Mouse (Mus musculus): Measurements from ENCODE around the gene Tmem151b. TPM values are rescaled to one million over a fixed set of nuclear protein-coding genes. Genes with fewer than 3 reads are reported as not detected.

Tmem151b gene
- polyA plus RNA-seq, 1 experiment: not detected

GRCm38 (mm10) chr17:45526571-45526970, 22.9 kb downstream of the Tmem151b start:
- H3K4me3 ChIP-seq (ENCODE audit: insufficient read depth, low read depth, low read length): no peak overlapping the region
- H3K27ac ChIP-seq (ENCODE audit: insufficient read depth, low read depth, low read length): no peak overlapping the region
- no peak for TF ChIP-seq CTCF (IDR thresholded peaks at IDR 0.05; ENCODE audit: insufficient read depth, low read depth, low read length)
- TF ChIP-seq POLR2A (IDR thresholded peaks at IDR 0.05; ENCODE audit: insufficient read depth, low read depth, low read length): no peak
- peaks cover 16% of the 10 kb centered on the region for H3K4me1 ChIP-seq (ENCODE audit: control insufficient read depth, insufficient read depth, low read length)
- 23% methylated on average over 5 of the region's 5 CpGs for WGBS

GRCm38 (mm10) chr17:45524961-45525360, 24.5 kb downstream of the Tmem151b start:
- no peak overlapping the region for H3K27ac ChIP-seq (ENCODE audit: insufficient read depth, low read depth, low read length)
- TF ChIP-seq POLR2A (IDR thresholded peaks at IDR 0.05; ENCODE audit: insufficient read depth, low read depth, low read length): no peak
- no peak for TF ChIP-seq CTCF (IDR thresholded peaks at IDR 0.05; ENCODE audit: insufficient read depth, low read depth, low read length)
- H3K4me3 ChIP-seq (ENCODE audit: insufficient read depth, low read depth, low read length): no peak overlapping the region
- peaks cover 11% of the 10 kb centered on the region for H3K4me1 ChIP-seq (ENCODE audit: control insufficient read depth, insufficient read depth, low read length)
- 86% methylated on average over 4 of the region's 4 CpGs for WGBS

GRCm38 (mm10) chr17:45523263-45523662, 26.2 kb downstream of the Tmem151b start, which contains the start of gene Tcte1:
Gene Tcte1 (plus strand): TSS chr17:45523434.
- H3K27ac ChIP-seq (ENCODE audit: insufficient read depth, low read depth, low read length): no peak within 1 kb of the TSS
- peak within 1 kb of the TSS; percentile 10 for H3K4me3 ChIP-seq (ENCODE audit: insufficient read depth, low read depth, low read length)
- WGBS: 2% methylated on average over 21 of the region's 21 CpGs

GRCm38 (mm10) chr17:45520136-45520535, 29.3 kb downstream of the Tmem151b start:
- Histone ChIP-seq H3K4me3 (ENCODE audit: insufficient read depth, low read depth, low read length) (no peak overlapping the region), H3K27ac (ENCODE audit: insufficient read depth, low read depth, low read length) (no peak overlapping the region), H3K4me1 (ENCODE audit: control insufficient read depth, insufficient read depth, low read length) (peaks cover 14% of the 10 kb centered on the region)
- 86% methylated on average over 11 of the region's 11 CpGs for WGBS
- TF ChIP-seq POLR2A (IDR thresholded peaks at IDR 0.05; ENCODE audit: insufficient read depth, low read depth, low read length): no peak
- no peak for TF ChIP-seq CTCF (IDR thresholded peaks at IDR 0.05; ENCODE audit: insufficient read depth, low read depth, low read length)

More at GRCm38 (mm10) chr17:45523263-45523662, 26.2 kb downstream of the Tmem151b start, which contains the start of gene Tcte1:
- no peak for TF ChIP-seq CTCF (IDR thresholded peaks at IDR 0.05; ENCODE audit: insufficient read depth, low read depth, low read length)
- no peak for TF ChIP-seq POLR2A (IDR thresholded peaks at IDR 0.05; ENCODE audit: insufficient read depth, low read depth, low read length)
- peaks cover 11% of the 10 kb centered on the region for H3K4me1 ChIP-seq (ENCODE audit: control insufficient read depth, insufficient read depth, low read length)

GRCm38 (mm10) chr17:45518766-45519475, 30.6 kb downstream of the Tmem151b start:
- 83% methylated on average over 12 of the region's 12 CpGs for WGBS
- H3K4me1 ChIP-seq (ENCODE audit: control insufficient read depth, insufficient read depth, low read length): peaks cover 14% of the 10 kb centered on the region
- no peak for TF ChIP-seq POLR2A (IDR thresholded peaks at IDR 0.05; ENCODE audit: insufficient read depth, low read depth, low read length)
- TF ChIP-seq CTCF (IDR thresholded peaks at IDR 0.05; ENCODE audit: insufficient read depth, low read depth, low read length): no peak
- no peak overlapping the region for H3K4me3 ChIP-seq (ENCODE audit: insufficient read depth, low read depth, low read length)
- no peak overlapping the region for H3K27ac ChIP-seq (ENCODE audit: insufficient read depth, low read depth, low read length)

GRCm38 (mm10) chr17:45517549-45518215, 31.8 kb downstream of the Tmem151b start:
- 92% methylated on average over 28 of the region's 28 CpGs for WGBS
- Histone ChIP-seq H3K27ac (ENCODE audit: insufficient read depth, low read depth, low read length) (no peak overlapping the region), H3K4me3 (ENCODE audit: insufficient read depth, low read depth, low read length) (no peak overlapping the region), H3K4me1 (ENCODE audit: control insufficient read depth, insufficient read depth, low read length) (peaks cover 7% of the 10 kb centered on the region)
- TF ChIP-seq POLR2A (IDR thresholded peaks at IDR 0.05; ENCODE audit: insufficient read depth, low read depth, low read length) (no peak), CTCF (IDR thresholded peaks at IDR 0.05; ENCODE audit: insufficient read depth, low read depth, low read length) (no peak)

- peaks cover 3% of the 10 kb centered on the region for H3K4me1 ChIP-seq (ENCODE audit: control insufficient read depth, insufficient read depth, low read length)
- TF ChIP-seq POLR2A (IDR thresholded peaks at IDR 0.05; ENCODE audit: insufficient read depth, low read depth, low read length): no peak
- no peak for TF ChIP-seq CTCF (IDR thresholded peaks at IDR 0.05; ENCODE audit: insufficient read depth, low read depth, low read length)
- H3K4me3 ChIP-seq (ENCODE audit: insufficient read depth, low read depth, low read length): no peak overlapping the region
- no peak overlapping the region for H3K27ac ChIP-seq (ENCODE audit: insufficient read depth, low read depth, low read length)
- WGBS: 92% methylated on average over 21 of the region's 21 CpGs
Observed at GRCm38 (mm10) chr17:45517135-45517534, 32.3 kb downstream of the Tmem151b start.

- TF ChIP-seq CTCF (IDR thresholded peaks at IDR 0.05; ENCODE audit: insufficient read depth, low read depth, low read length) (no peak), POLR2A (IDR thresholded peaks at IDR 0.05; ENCODE audit: insufficient read depth, low read depth, low read length) (no peak)
- 41% methylated on average over 8 of the region's 8 CpGs for WGBS
- no peak overlapping the region for H3K27ac ChIP-seq (ENCODE audit: insufficient read depth, low read depth, low read length)
- H3K4me1 ChIP-seq (ENCODE audit: control insufficient read depth, insufficient read depth, low read length): peaks cover 3% of the 10 kb centered on the region
- H3K4me3 ChIP-seq (ENCODE audit: insufficient read depth, low read depth, low read length): no peak overlapping the region
Observed at GRCm38 (mm10) chr17:45516488-45516887, 33.0 kb downstream of the Tmem151b start.

GRCm38 (mm10) chr17:45515806-45516205, 33.7 kb downstream of the Tmem151b start:
- peaks cover 3% of the 10 kb centered on the region for H3K4me1 ChIP-seq (ENCODE audit: control insufficient read depth, insufficient read depth, low read length)
- TF ChIP-seq CTCF (IDR thresholded peaks at IDR 0.05; ENCODE audit: insufficient read depth, low read depth, low read length) (no peak), POLR2A (IDR thresholded peaks at IDR 0.05; ENCODE audit: insufficient read depth, low read depth, low read length) (no peak)
- WGBS: 91% methylated on average over 10 of the region's 10 CpGs

More at GRCm38 (mm10) chr17:45515806-45516205, 33.7 kb downstream of the Tmem151b start:
- H3K4me3 ChIP-seq (ENCODE audit: insufficient read depth, low read depth, low read length): no peak overlapping the region
- H3K27ac ChIP-seq (ENCODE audit: insufficient read depth, low read depth, low read length): no peak overlapping the region
